Mouse (Mus musculus) stomach, embryonic 15.5 days (tissue): ENCODE measurements around the gene Nhlrc3. TPM values are rescaled to one million over a fixed set of nuclear protein-coding genes. Genes with fewer than 3 reads are reported as not detected.

Experiments
- ATAC-seq: fragments of 200-750 bp; cut with Nextera tagmentation; 2 replicates; pipeline ENCODE4 v1.8.0; 2017; ENCODE audit warnings: low read depth, moderate number of reproducible peaks, moderate TSS enrichment; ENCODE audit not compliant: insufficient read depth, low FRiP score
- H3K27ac ChIP-seq: fragments of 300-500 bp; sonication (generic); 2 replicates; pipeline ENCODE4 v1.5.1; 2015; ENCODE audit warnings: mild to moderate bottlenecking, inconsistent platforms
- H3K27me3 ChIP-seq: fragments of 300-500 bp; sonication (generic); replicated peaks from 2 replicates; pipeline ENCODE4 v1.6.1; 2015; ENCODE audit warnings: inconsistent platforms
- H3K36me3 ChIP-seq: fragments of 300-500 bp; sonication (generic); 2 replicates; pipeline ENCODE4 v1.6.1; 2015; ENCODE audit warnings: inconsistent platforms
- H3K4me1 ChIP-seq: fragments of 300-500 bp; sonication (generic); 2 replicates; pipeline ENCODE4 v1.6.1; 2015; ENCODE audit warnings: inconsistent platforms
- H3K4me2 ChIP-seq: fragments of 300-500 bp; sonication (generic); 2 replicates; pipeline ENCODE4 v1.6.1; 2015; ENCODE audit warnings: mild to moderate bottlenecking, inconsistent platforms
- H3K4me3 ChIP-seq: fragments of 300-500 bp; sonication (generic); replicated peaks from 2 replicates; pipeline ENCODE4 v1.5.1; 2015; ENCODE audit warnings: inconsistent platforms
- H3K9ac ChIP-seq: fragments of 300-500 bp; sonication (generic); 2 replicates; pipeline ENCODE4 v1.6.1; 2015; ENCODE audit warnings: inconsistent platforms
- H3K9me3 ChIP-seq: fragments of 300-500 bp; sonication (generic); 2 replicates; pipeline ENCODE4 v1.6.1; 2016; ENCODE audit warnings: inconsistent platforms
- WGBS: fragments of 180-500 bp; shearing (Covaris S2); methylation state at CpG from one replicate; pipeline ENCODE4 v1.1.7; 2015; 5-methylcytosine and 5-hydroxymethylcytosine counted together
- polyA plus RNA-seq: library from polyadenylated mRNA; unstranded; fragments of >200 nt; fragmentation: Nextera tagmentation; extraction: Ambion mirVana; gene quantifications from 2 replicates; pipeline ENCODE4 v1.2.1, GENCODE M21; 2015

The Nhlrc3 gene
- polyA plus RNA-seq, result 10.8 and 11.2 TPM in 2 replicates

- peaks cover 18% of the 10 kb centered on the region for H3K4me1 ChIP-seq
- under 1% methylated on average over 52 of the region's 52 CpGs for WGBS
- H3K27me3 ChIP-seq, result no peaks in the 10 kb centered on the region
- H3K36me3 ChIP-seq, result 0 out of 2 replicates have a peak, but pooled peaks cover 12% of the 10 kb centered on the region
- peak within 1 kb of the TSS; percentile 86 for H3K9ac ChIP-seq
- no peaks in the 10 kb centered on the region for H3K9me3 ChIP-seq
- ATAC-seq, result peak; percentile 98
- H3K4me2 ChIP-seq, result peak within 1 kb of the TSS; percentile 70
- H3K27ac ChIP-seq, result peak within 1 kb of the TSS; percentile 89
- H3K4me3 ChIP-seq, result peak within 1 kb of the TSS; percentile 94
These were observed at the start of gene Nhlrc3, which contains the start of gene Proser1 for GRCm38 (mm10) chr3:53463046-53463764. Nhlrc3 (minus strand) TSS chr3:53463332. Proser1 (plus strand) TSS chr3:53463666.

DNA sequence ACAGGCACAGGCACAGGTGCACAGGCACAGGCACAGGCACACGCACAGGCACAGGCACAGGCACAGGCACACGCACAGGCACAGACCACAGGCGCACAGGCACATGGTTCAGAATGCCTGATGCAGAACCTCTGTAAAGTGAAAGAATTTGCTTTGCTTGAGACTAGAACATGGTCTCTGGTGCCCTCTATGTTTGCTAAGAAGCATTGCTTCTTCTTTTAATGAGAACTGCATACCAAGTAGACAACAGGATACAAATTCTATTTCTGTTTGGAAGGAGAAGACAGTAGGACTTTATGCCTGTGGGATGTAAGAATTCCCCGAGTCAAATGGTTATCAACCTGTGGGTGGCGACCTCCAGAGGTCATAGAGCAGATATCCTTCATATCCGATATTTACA lies 39.3 kb upstream of the Nhlrc3 start:
- H3K9me3 ChIP-seq, result no peaks in the 10 kb centered on the region
- WGBS, result 73% methylated on average over 6 of the region's 6 CpGs
- H3K9ac ChIP-seq, result no peak overlapping the region
- no peak for ATAC-seq
- H3K27me3 ChIP-seq, result no peaks in the 10 kb centered on the region
- H3K4me1 ChIP-seq, result no peaks in the 10 kb centered on the region
- no peaks in the 10 kb centered on the region for H3K36me3 ChIP-seq
- no peak overlapping the region for H3K27ac ChIP-seq
- H3K4me2 ChIP-seq, result no peak overlapping the region
- H3K4me3 ChIP-seq, result no peak overlapping the region

DNA sequence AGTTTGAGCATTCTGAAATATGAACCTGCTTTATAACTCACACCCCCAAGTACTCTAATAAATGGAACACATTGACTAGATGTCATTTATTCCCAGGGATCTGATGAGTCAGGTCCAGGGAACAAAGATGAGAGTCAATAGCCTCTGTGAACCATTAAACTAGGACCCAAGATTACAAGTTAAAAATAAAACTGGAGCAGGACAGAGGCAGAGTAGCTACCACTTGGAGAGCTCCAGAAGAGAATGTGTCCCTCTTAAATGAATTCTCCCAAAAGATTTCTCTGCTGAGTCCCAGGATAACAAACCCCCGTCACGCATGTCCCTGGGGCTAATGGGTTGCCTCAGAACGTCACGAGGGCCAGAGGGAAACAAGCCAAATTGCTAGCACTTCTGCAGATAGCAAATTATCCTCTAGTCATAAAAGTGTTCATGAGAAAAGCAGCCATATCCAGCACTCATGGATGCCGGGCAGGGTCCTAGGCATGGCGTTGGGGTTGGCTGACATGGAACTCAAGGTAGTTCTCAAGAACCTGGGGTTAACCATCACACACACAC lies 35.3 kb upstream of the Nhlrc3 start:
- no peak overlapping the region for H3K9ac ChIP-seq
- no peaks in the 10 kb centered on the region for H3K4me1 ChIP-seq
- no peak for ATAC-seq
- no peak overlapping the region for H3K27ac ChIP-seq
- H3K4me2 ChIP-seq, result no peak overlapping the region
- no peak overlapping the region for H3K4me3 ChIP-seq
- H3K36me3 ChIP-seq, result no peaks in the 10 kb centered on the region
- H3K27me3 ChIP-seq, result no peaks in the 10 kb centered on the region
- 72% methylated on average over 6 of the region's 6 CpGs for WGBS
- H3K9me3 ChIP-seq, result no peaks in the 10 kb centered on the region

DNA sequence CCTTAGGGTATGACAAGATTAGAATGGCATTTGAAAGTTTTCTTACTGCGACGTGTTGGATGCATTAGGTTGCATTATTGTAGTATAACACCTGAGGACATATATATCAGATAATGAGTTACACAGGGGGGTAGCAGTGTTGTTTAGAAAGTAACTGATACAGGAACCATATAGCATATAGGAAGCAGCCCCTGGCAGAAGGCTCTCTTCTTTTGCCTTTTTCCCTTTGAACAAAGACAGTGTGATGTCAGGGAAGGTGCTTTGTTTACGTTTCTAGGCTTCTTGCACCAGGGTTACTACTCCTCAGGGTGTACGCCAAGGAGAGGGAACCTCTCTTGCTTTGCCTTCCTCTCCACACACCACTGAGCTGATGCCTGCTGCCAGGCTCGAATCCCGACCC lies 25.2 kb upstream of the Nhlrc3 start, which contains the start of gene Stoml3:
Gene Stoml3 (plus strand): TSS at position 301 of the 400 bp plus-strand sequence.
- Histone ChIP-seq H3K4me1 (no peaks in the 10 kb centered on the region), H3K4me2 (no peak within 1 kb of the TSS), H3K36me3 (no peaks in the 10 kb centered on the region), H3K27me3 (no peaks in the 10 kb centered on the region), H3K27ac (no peak within 1 kb of the TSS), H3K4me3 (no peak within 1 kb of the TSS), H3K9me3 (no peaks in the 10 kb centered on the region), H3K9ac (no peak within 1 kb of the TSS)
- ATAC-seq, result no peak
- 77% methylated on average over 6 of the region's 6 CpGs for WGBS

- Histone ChIP-seq H3K27me3 (no peaks in the 10 kb centered on the region), H3K4me1 (no peaks in the 10 kb centered on the region), H3K4me3 (no peak overlapping the region), H3K36me3 (peaks cover under 1% of the 10 kb centered on the region; the same call in 1 of the 2 replicates), H3K9me3 (no peaks in the 10 kb centered on the region), H3K9ac (no peak overlapping the region), H3K4me2 (no peak overlapping the region), H3K27ac (no peak overlapping the region)
- 58% methylated on average over 9 of the region's 9 CpGs for WGBS
- ATAC-seq, result no peak
These were observed 24.0 kb upstream of the Nhlrc3 start for GRCm38 (mm10) chr3:53486996-53487576.

- Histone ChIP-seq H3K4me2 (no peak overlapping the region), H3K36me3 (peaks cover 4% of the 10 kb centered on the region; the same call in 1 of the 2 replicates), H3K4me3 (no peak overlapping the region), H3K27ac (no peak overlapping the region), H3K9me3 (no peaks in the 10 kb centered on the region), H3K9ac (no peak overlapping the region), H3K4me1 (no peaks in the 10 kb centered on the region), H3K27me3 (no peaks in the 10 kb centered on the region)
- 65% methylated on average over 10 of the region's 10 CpGs for WGBS
- no peak for ATAC-seq
These were observed 23.4 kb upstream of the Nhlrc3 start for GRCm38 (mm10) chr3:53486561-53486960.

- Histone ChIP-seq H3K27ac (no peak overlapping the region), H3K36me3 (peaks cover 18% of the 10 kb centered on the region), H3K9ac (no peak overlapping the region), H3K4me3 (no peak overlapping the region), H3K4me1 (no peaks in the 10 kb centered on the region), H3K27me3 (no peaks in the 10 kb centered on the region), H3K9me3 (no peaks in the 10 kb centered on the region), H3K4me2 (no peak overlapping the region)
- no peak for ATAC-seq
- WGBS, result 78% methylated on average over 8 of the region's 8 CpGs
These were observed 20.4 kb upstream of the Nhlrc3 start for GRCm38 (mm10) chr3:53483414-53484059.

DNA sequence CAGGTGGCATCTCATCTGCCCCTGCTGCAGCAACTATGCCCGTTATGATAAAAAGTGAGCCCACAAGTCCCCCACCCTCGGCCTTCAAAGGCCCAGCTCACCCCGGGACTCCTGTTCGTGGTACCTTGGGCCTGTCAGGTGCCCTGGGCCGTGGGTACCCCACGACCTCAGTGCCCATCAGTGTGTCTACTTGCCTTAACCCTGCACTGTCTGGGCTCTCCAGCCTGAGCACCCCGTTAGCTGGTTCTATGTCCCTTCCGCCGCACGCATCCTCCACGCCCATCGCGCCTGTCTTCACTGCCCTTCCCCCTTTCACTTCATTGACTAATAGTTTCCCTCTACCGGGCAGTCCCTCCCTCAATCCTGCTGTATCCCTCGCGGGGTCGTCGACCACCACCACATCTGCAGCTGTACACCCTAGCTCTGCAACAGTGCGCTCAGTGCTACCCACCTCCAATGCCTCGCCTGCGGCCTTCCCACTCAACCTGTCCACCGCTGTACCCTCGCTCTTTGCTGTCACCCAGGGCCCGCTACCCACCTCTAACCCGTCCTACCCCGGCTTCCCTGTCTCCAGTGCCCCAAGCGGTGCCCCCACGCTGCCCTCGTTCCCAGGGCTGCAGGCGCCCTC lies 15.4 kb upstream of the Nhlrc3 start:
- H3K9ac ChIP-seq, result no peak overlapping the region
- H3K4me1 ChIP-seq, result no peaks in the 10 kb centered on the region
- no peaks in the 10 kb centered on the region for H3K9me3 ChIP-seq
- H3K36me3 ChIP-seq, result peaks cover 47% of the 10 kb centered on the region
- ATAC-seq, result peak; percentile 59
- H3K27me3 ChIP-seq, result no peaks in the 10 kb centered on the region
- H3K27ac ChIP-seq, result no peak overlapping the region
- H3K4me3 ChIP-seq, result no peak overlapping the region
- 94% methylated on average over 30 of the region's 30 CpGs for WGBS
- H3K4me2 ChIP-seq, result no peak overlapping the region

GRCm38 (mm10) chr3:53477468-53477867 lies 14.3 kb upstream of the Nhlrc3 start:
- no peak overlapping the region for H3K4me2 ChIP-seq
- ATAC-seq, result no peak
- 88% methylated on average over 17 of the region's 17 CpGs for WGBS
- H3K27me3 ChIP-seq, result no peaks in the 10 kb centered on the region
- no peak overlapping the region for H3K9ac ChIP-seq
- no peaks in the 10 kb centered on the region for H3K9me3 ChIP-seq
- H3K4me3 ChIP-seq, result no peak overlapping the region
- H3K27ac ChIP-seq, result no peak overlapping the region
- peaks cover 56% of the 10 kb centered on the region for H3K36me3 ChIP-seq
- H3K4me1 ChIP-seq, result no peaks in the 10 kb centered on the region

- H3K9ac ChIP-seq, result no peak overlapping the region
- peaks cover 61% of the 10 kb centered on the region for H3K36me3 ChIP-seq
- H3K27ac ChIP-seq, result no peak overlapping the region
- H3K4me2 ChIP-seq, result no peak overlapping the region
- H3K4me1 ChIP-seq, result no peaks in the 10 kb centered on the region
- 52% methylated on average over 6 of the region's 6 CpGs for WGBS
- no peaks in the 10 kb centered on the region for H3K9me3 ChIP-seq
- H3K4me3 ChIP-seq, result no peak overlapping the region
- no peaks in the 10 kb centered on the region for H3K27me3 ChIP-seq
- peak; percentile 48; the same call in 1 of the 2 replicates for ATAC-seq
These were observed 12.8 kb upstream of the Nhlrc3 start for GRCm38 (mm10) chr3:53475889-53476288.

- H3K27ac ChIP-seq, result no peak overlapping the region
- H3K4me1 ChIP-seq, result no peaks in the 10 kb centered on the region
- no peak for ATAC-seq
- H3K9ac ChIP-seq, result no peak overlapping the region
- H3K4me3 ChIP-seq, result no peak overlapping the region
- 70% methylated on average over 4 of the region's 4 CpGs for WGBS
- H3K27me3 ChIP-seq, result no peaks in the 10 kb centered on the region
- no peaks in the 10 kb centered on the region for H3K9me3 ChIP-seq
- H3K36me3 ChIP-seq, result peaks cover 61% of the 10 kb centered on the region
- no peak overlapping the region for H3K4me2 ChIP-seq
These were observed 11.0 kb upstream of the Nhlrc3 start for GRCm38 (mm10) chr3:53474179-53474578.
